Comparison of ENCODE assay signal across 18 mouse cellular contexts in the genomic region with DNA sequence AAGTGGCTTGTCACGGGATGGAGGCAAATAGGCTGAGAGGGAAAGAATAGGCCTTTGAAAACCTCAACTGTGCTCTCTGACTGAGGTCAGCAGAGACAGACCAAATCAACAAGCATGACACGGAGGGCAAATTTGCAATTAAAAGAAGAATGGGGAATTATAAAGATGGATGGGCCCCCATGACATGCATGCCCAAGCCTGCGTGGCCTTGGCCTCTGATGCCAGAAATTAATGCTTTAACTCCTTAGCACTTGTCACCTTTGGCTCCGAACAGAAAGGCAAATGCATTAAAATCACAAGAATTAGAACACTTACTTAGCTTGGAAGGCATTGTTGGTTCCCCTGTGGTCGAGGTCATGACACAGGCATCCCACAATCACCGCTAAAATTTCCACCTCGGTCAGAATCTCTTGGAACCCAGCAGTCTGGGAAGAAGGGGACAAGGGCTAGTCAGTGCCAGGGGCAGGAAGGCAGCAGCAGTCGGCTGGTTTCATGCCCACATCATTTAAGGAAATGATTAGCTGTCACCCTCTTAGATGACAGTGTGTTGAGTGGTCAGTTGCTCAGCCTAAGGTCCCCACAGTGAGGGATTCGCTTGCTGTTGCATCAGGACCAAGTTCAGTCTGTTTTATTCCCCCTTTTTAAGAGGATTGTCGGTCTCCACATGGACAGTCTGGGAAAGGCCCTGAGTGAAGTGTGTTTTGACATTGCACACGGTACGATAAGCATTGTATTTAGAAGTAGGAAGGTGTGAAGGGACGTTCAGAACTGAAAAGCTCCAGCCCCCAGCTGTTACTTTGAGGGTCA.
DNase-seq lines count a peak whose midpoint lies in the region; ATAC-seq and TF ChIP-seq lines count a peak whose summit lies in the region.
"Had no signal": no experiment of that assay in that cellular context is flagged by ENCODE, and none has a peak within 500 bp of the region (broad histone marks: within the 10 kb centered on the region; RNA-seq: fewer than 3 reads in every experiment).

No protein-coding gene starts in this region.

- no peak overlapping the region for H3K9ac ChIP-seq in hindbrain, postnatal 0 days (replicated peaks; ENCODE audit: low read length)
- 0 out of 2 replicates have a peak overlapping the region, but pooled peaks have one; percentile 2 for H3K9ac ChIP-seq in neural tube, embryonic 11.5 days (ENCODE audit: low read length)
- no peak overlapping the region for H3K9ac ChIP-seq in kidney, embryonic 14.5 days (ENCODE audit: low read depth, low read length)
- H3K9ac ChIP-seq: liver, embryonic 12.5 days; midbrain, embryonic 12.5 days had no signal

- H3K36me3 ChIP-seq in hindbrain, embryonic 10.5 days: no peaks in the 10 kb centered on the region
- H3K36me3 ChIP-seq in hindbrain, postnatal 0 days (ENCODE audit: insufficient read depth, low read length): no peaks in the 10 kb centered on the region
- no peaks in the 10 kb centered on the region for H3K36me3 ChIP-seq in embryonic facial prominence, embryonic 10.5 days (replicated peaks)
- H3K36me3 ChIP-seq in neural tube, embryonic 11.5 days (ENCODE audit: control insufficient read depth, insufficient read depth, low read length): no peaks in the 10 kb centered on the region
- no peaks in the 10 kb centered on the region for H3K36me3 ChIP-seq in kidney, embryonic 14.5 days (ENCODE audit: control insufficient read depth, insufficient read depth, low read length)
- H3K36me3 ChIP-seq: liver, embryonic 12.5 days; midbrain, embryonic 12.5 days had no signal

- H3K4me3 ChIP-seq in hindbrain, embryonic 10.5 days: no peak overlapping the region
- no peak overlapping the region for H3K4me3 ChIP-seq in hindbrain, postnatal 0 days (ENCODE audit: low read length)
- no peak overlapping the region for H3K4me3 ChIP-seq in embryonic facial prominence, embryonic 10.5 days
- no peak overlapping the region for H3K4me3 ChIP-seq in neural tube, embryonic 11.5 days (ENCODE audit: low read depth, low read length)
- H3K4me3 ChIP-seq in kidney, embryonic 14.5 days (ENCODE audit: low read length): no peak overlapping the region
- H3K4me3 ChIP-seq: liver, embryonic 12.5 days; midbrain, embryonic 12.5 days had no signal

- H3K27ac ChIP-seq in hindbrain, embryonic 10.5 days: peak overlapping the region; percentile 76
- H3K27ac ChIP-seq in hindbrain, postnatal 0 days: no peak overlapping the region
- peak overlapping the region; percentile 57 for H3K27ac ChIP-seq in embryonic facial prominence, embryonic 10.5 days (replicated peaks)
- peak overlapping the region; percentile 58; the same call in 1 of the 2 replicates for H3K27ac ChIP-seq in neural tube, embryonic 11.5 days (ENCODE audit: low read depth, low read length)
- H3K27ac ChIP-seq in kidney, embryonic 14.5 days (ENCODE audit: low read depth, low read length): no peak overlapping the region
- H3K27ac ChIP-seq: kidney, postnatal 0 days; liver, embryonic 12.5 days; macrophage; midbrain, embryonic 12.5 days had no signal

- no peak for TF ChIP-seq CTCF in hindbrain, postnatal 0 days (IDR thresholded peaks at IDR 0.05; ENCODE audit: low read depth)

- no peaks in the 10 kb centered on the region for H3K9me3 ChIP-seq in hindbrain, embryonic 10.5 days
- no peaks in the 10 kb centered on the region for H3K9me3 ChIP-seq in hindbrain, postnatal 0 days (ENCODE audit: low read length)
- H3K9me3 ChIP-seq in embryonic facial prominence, embryonic 10.5 days: no peaks in the 10 kb centered on the region
- H3K9me3 ChIP-seq in neural tube, embryonic 11.5 days (ENCODE audit: control insufficient read depth, low read length): no peaks in the 10 kb centered on the region
- H3K9me3 ChIP-seq in kidney, embryonic 14.5 days (ENCODE audit: control insufficient read depth, low read length): no peaks in the 10 kb centered on the region
- H3K9me3 ChIP-seq: liver, embryonic 12.5 days; midbrain, embryonic 12.5 days had no signal

- peaks cover 53% of the 10 kb centered on the region for H3K4me1 ChIP-seq in hindbrain, embryonic 10.5 days (replicated peaks)
- no peaks in the 10 kb centered on the region for H3K4me1 ChIP-seq in hindbrain, postnatal 0 days (ENCODE audit: insufficient read depth, low read length)
- peaks cover 33% of the 10 kb centered on the region for H3K4me1 ChIP-seq in embryonic facial prominence, embryonic 10.5 days
- H3K4me1 ChIP-seq in neural tube, embryonic 11.5 days (ENCODE audit: control insufficient read depth, insufficient read depth, low read length): peaks cover 10% of the 10 kb centered on the region
- H3K4me1 ChIP-seq in kidney, embryonic 14.5 days (ENCODE audit: control insufficient read depth, insufficient read depth, low read length): no peaks in the 10 kb centered on the region
- H3K4me1 ChIP-seq: liver, embryonic 12.5 days had no signal

- peak; percentile 50 for DNase-seq in hindbrain, embryonic 10.5 days (ENCODE audit: low spot score)
- no peak for DNase-seq in hindbrain, postnatal 0 days (ENCODE audit: low spot score)
- DNase-seq in lung, postnatal 4 days: peak; percentile 30 to 70
- DNase-seq in lung, adult 18-20 months: no peak
- no peak for DNase-seq in embryonic facial prominence, embryonic 10.5 days (ENCODE audit: low spot score)
- DNase-seq in neural tube, embryonic 11.5 days (ENCODE audit: low spot score): no peak
- DNase-seq: adrenal gland, postnatal 25 days; cerebellum, adult 11 months; gastrocnemius, postnatal 36 days; thymus, adult 2 months had no signal

- H3K4me2 ChIP-seq in hindbrain, postnatal 0 days (ENCODE audit: low read depth, low read length): no peak overlapping the region
- no peak overlapping the region for H3K4me2 ChIP-seq in neural tube, embryonic 11.5 days (ENCODE audit: low read depth)
- no peak overlapping the region for H3K4me2 ChIP-seq in kidney, embryonic 14.5 days (replicated peaks; ENCODE audit: low read depth, low read length)
- H3K4me2 ChIP-seq: liver, embryonic 12.5 days; midbrain, embryonic 12.5 days had no signal

- no peak for ATAC-seq in hindbrain, postnatal 0 days
- no peak for ATAC-seq in neural tube, embryonic 11.5 days (ENCODE audit: insufficient read depth, low FRiP score, low TSS enrichment)
- no peak for ATAC-seq in kidney, embryonic 14.5 days (ENCODE audit: low FRiP score, low TSS enrichment)
- ATAC-seq: forebrain, embryonic 14.5 days; intestine, embryonic 16.5 days; liver, embryonic 12.5 days had no signal

- WGBS in hindbrain, embryonic 10.5 days: 37% methylated on average over 13 of the region's 13 CpGs
- WGBS in hindbrain, postnatal 0 days: 39% methylated on average over 13 of the region's 13 CpGs
- WGBS in embryonic facial prominence, embryonic 10.5 days: 54% methylated on average over 13 of the region's 13 CpGs
- WGBS in neural tube, embryonic 11.5 days: 34% methylated on average over 13 of the region's 13 CpGs
- 56% methylated on average over 13 of the region's 13 CpGs for WGBS in kidney, embryonic 14.5 days

- peaks cover 23% of the 10 kb centered on the region; the same call in 1 of the 2 replicates for H3K27me3 ChIP-seq in hindbrain, embryonic 10.5 days (ENCODE audit: insufficient read depth, poor library complexity, severe bottlenecking)
- no peaks in the 10 kb centered on the region for H3K27me3 ChIP-seq in hindbrain, postnatal 0 days (ENCODE audit: insufficient read depth, low read length)
- H3K27me3 ChIP-seq in embryonic facial prominence, embryonic 10.5 days (replicated peaks; ENCODE audit: low read depth, poor library complexity, severe bottlenecking): no peaks in the 10 kb centered on the region
- no peaks in the 10 kb centered on the region for H3K27me3 ChIP-seq in neural tube, embryonic 11.5 days (ENCODE audit: control insufficient read depth, insufficient read depth, low read length)
- H3K27me3 ChIP-seq in kidney, embryonic 14.5 days (ENCODE audit: control insufficient read depth, insufficient read depth, low read length): no peaks in the 10 kb centered on the region
- H3K27me3 ChIP-seq: CH12.LX; liver, embryonic 12.5 days had no signal

Comparison
In these comparisons a context has a peak if more than half of its experiments do, and no peak if none do; other contexts are left out.
1. DNase-seq: peak in hindbrain, embryonic 10.5 days (single experiment) and lung, postnatal 4 days (2 of 2); none in hindbrain, postnatal 0 days (single experiment), lung, adult 18-20 months (0 of 2), embryonic facial prominence, embryonic 10.5 days (single experiment) and neural tube, embryonic 11.5 days (single experiment).
2. H3K27ac ChIP-seq: peak in hindbrain, embryonic 10.5 days (single experiment), embryonic facial prominence, embryonic 10.5 days (single experiment) and neural tube, embryonic 11.5 days (single experiment); none in hindbrain, postnatal 0 days (single experiment) and kidney, embryonic 14.5 days (single experiment).